Mouse (Mus musculus) liver, adult 2 months (tissue): Measurements from ENCODE around the gene Lmnb2. TPM values are rescaled to one million over a fixed set of nuclear protein-coding genes. Genes with fewer than 3 reads are reported as not detected.

Source experiments
- DNase-seq: peaks from one replicate; pipeline ENCODE4 v3.0.0-alpha.2; 2011; ENCODE audit warnings: low read depth, low spot score; ENCODE audit errors: extremely low read depth
- H3K27ac ChIP-seq: fragments of 200-500 bp; replicated peaks from 2 replicates; pipeline ENCODE4 v1.5.1; 2012; ENCODE audit warnings: low read depth, mild to moderate bottlenecking, control low read depth, inconsistent platforms, low read length; ENCODE audit not compliant: insufficient read depth
- H3K27me3 ChIP-seq: fragments of 200-500 bp; 2 replicates; pipeline ENCODE4 v1.6.1; 2012; ENCODE audit warnings: mild to moderate bottlenecking, moderate library complexity, low read length, inconsistent platforms; ENCODE audit not compliant: control insufficient read depth, insufficient read depth
- H3K36me3 ChIP-seq: fragments of 200-500 bp; 2 replicates; pipeline ENCODE4 v1.6.1; 2012; ENCODE audit warnings: low read length, inconsistent platforms; ENCODE audit not compliant: control insufficient read depth, insufficient read depth
- H3K4me1 ChIP-seq: fragments of 200-500 bp; 2 replicates; pipeline ENCODE4 v1.6.1; 2011; ENCODE audit warnings: low read length; ENCODE audit not compliant: control insufficient read depth, insufficient read depth
- H3K4me3 ChIP-seq: fragments of 200-500 bp; 2 replicates; pipeline ENCODE4 v1.5.1; 2011; ENCODE audit warnings: low read depth, mild to moderate bottlenecking, control low read depth, low read length, moderate library complexity; ENCODE audit not compliant: insufficient read depth
- H3K79me2 ChIP-seq: fragments of 200-500 bp; 2 replicates; pipeline ENCODE4 v1.6.1; 2012; ENCODE audit warnings: inconsistent platforms, mild to moderate bottlenecking, low read length, moderate library complexity; ENCODE audit not compliant: control insufficient read depth, insufficient read depth
- H3K9ac ChIP-seq: fragments of 200-500 bp; 2 replicates; pipeline ENCODE4 v1.6.1; 2012; ENCODE audit warnings: low read depth, mild to moderate bottlenecking, control low read depth, inconsistent platforms, low read length
- CTCF ChIP-seq: fragments of 200-500 bp; IDR thresholded peaks from 2 replicates; pipeline ENCODE4 v1.5.1; 2011; ENCODE audit warnings: low read depth, low read length, control low read depth
- POLR2A ChIP-seq: fragments of 200-500 bp; IDR thresholded peaks from 2 replicates; pipeline ENCODE4 v1.6.1; 2011; ENCODE audit warnings: low read length, control low read depth; ENCODE audit not compliant: insufficient read depth; ENCODE audit errors: extremely low read depth
- WGBS: fragments of 180-500 bp; shearing (Covaris S2); methylation state at CpG from one replicate; pipeline ENCODE4 v1.1.7; 2018; 5-methylcytosine and 5-hydroxymethylcytosine counted together
- polyA plus RNA-seq: library from polyadenylated mRNA; depleted of rRNA; stranded (reverse); fragments of >200 nt; gene quantifications from 2 replicates; pipeline ENCODE4 v1.2.3, GENCODE M21; 2012
- total RNA-seq: library from RNA; depleted of rRNA; stranded (reverse); fragments of >200 nt; gene quantifications from 2 replicates; pipeline ENCODE4 v1.2.3, GENCODE M21; 2014

Gene Lmnb2
- total and polyA plus RNA-seq, 2 experiments = 3.3 to 6.6 TPM

DNA sequence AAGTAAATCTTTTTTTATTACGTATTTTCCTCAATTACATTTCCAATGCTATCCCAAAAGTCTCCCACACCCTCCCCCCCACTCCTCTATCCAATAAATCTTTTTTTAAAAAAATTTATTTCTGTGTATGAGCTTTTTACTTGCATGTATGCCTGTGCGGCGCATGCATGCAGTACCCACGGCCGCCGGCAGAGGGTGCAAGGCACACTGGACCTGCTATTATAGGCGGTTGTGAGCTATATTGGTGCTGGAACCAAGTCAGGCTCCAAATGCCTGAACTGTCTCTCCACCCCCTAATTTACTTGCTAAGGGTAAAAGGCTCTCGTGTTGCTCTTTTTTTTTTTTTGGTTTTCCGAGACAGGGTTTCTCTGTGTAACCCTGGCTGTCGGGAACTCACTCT is 36.7 kb downstream of the Lmnb2 start:
- no peak overlapping the region for H3K9ac ChIP-seq
- WGBS = 34% methylated on average over 10 of the region's 10 CpGs
- TF ChIP-seq CTCF = peak; percentile 93
- no peak for TF ChIP-seq POLR2A
- H3K27ac ChIP-seq = no peak overlapping the region
- peak; percentile 37 for DNase-seq
- no peak overlapping the region for H3K4me3 ChIP-seq
- H3K79me2 ChIP-seq = no peaks in the 10 kb centered on the region
- H3K36me3 ChIP-seq = no peaks in the 10 kb centered on the region
- no peaks in the 10 kb centered on the region for H3K4me1 ChIP-seq
- no peaks in the 10 kb centered on the region for H3K27me3 ChIP-seq

DNA sequence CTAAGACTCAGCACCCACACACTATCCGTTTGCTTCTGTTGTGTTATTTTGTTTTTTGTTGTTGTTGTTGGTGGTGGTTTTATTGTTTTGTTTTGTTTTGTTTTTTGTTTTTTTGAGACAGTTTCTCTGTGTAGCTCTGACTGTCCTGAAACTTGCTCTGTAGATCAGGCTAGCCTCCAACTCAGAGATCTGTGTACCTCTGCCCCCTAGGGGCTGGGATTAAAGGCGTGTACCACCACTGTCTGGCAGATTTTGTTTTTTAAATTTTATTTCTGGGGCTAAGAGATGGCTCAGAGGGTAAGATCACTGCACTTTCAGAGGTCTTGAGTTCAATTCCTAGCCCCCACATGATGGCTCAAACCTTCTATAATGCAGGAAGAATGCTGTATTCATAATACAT is 37.1 kb downstream of the Lmnb2 start:
- H3K4me3 ChIP-seq = no peak overlapping the region
- H3K36me3 ChIP-seq = no peaks in the 10 kb centered on the region
- no peak for DNase-seq
- no peaks in the 10 kb centered on the region for H3K79me2 ChIP-seq
- TF ChIP-seq CTCF (peak; percentile 7; the same call in 1 of the 2 replicates), POLR2A (no peak)
- H3K9ac ChIP-seq = no peak overlapping the region
- no peak overlapping the region for H3K27ac ChIP-seq
- 75% methylated on average over 2 of the region's 2 CpGs for WGBS
- H3K27me3 ChIP-seq = no peaks in the 10 kb centered on the region
- H3K4me1 ChIP-seq = no peaks in the 10 kb centered on the region

DNA sequence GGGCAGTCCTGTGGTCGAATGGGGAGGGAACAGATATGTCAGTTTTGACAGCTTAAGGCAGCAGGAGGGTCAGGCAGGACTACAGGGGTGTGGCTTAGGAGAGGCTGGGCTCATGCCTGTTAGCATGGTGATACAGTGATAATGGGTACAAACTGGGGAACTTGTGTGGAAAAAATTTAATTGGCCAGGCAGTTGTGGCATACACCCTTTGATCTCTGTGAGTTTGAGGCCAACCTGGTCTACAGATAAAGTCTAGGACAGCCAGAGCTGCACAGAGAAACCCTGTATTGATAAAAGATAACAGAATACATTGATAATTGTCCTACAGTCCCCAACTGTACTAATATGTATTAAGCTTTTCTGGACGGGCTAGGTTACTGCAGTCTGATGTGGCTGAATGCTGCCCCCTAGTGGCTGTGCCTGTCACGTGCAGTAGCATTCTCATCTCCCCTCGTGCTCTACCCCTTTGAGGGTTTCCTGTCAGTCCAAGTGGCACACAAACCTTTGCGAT is 37.9 kb downstream of the Lmnb2 start:
- H3K27ac ChIP-seq = no peak overlapping the region
- no peaks in the 10 kb centered on the region for H3K36me3 ChIP-seq
- H3K4me1 ChIP-seq = no peaks in the 10 kb centered on the region
- 15% methylated on average over 5 of the region's 5 CpGs for WGBS
- peak; percentile 45 for DNase-seq
- H3K27me3 ChIP-seq = no peaks in the 10 kb centered on the region
- H3K9ac ChIP-seq = no peak overlapping the region
- TF ChIP-seq CTCF = peak; percentile 97
- TF ChIP-seq POLR2A = no peak
- H3K79me2 ChIP-seq = no peaks in the 10 kb centered on the region
- no peak overlapping the region for H3K4me3 ChIP-seq

DNA sequence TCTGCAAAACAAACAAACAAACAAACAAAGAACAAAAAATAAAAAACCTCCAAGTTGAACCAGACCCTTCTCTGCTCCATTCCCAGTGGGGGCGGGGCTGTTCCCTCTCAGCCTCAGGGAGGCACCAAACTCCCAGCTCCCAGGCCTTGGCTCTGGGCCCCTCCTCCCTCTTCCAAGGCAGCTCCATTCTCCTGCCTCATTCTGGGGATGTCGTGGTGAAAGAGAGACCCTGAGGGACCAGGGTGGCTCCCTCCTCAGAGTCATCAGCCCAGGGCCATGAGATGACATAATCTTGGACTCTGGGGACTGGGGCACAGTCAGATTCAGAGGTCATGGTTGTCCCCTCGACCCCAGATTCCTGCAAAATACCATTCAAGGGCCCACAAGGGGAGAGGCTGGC is 41.5 kb downstream of the Lmnb2 start:
- Histone ChIP-seq H3K9ac (no peak overlapping the region), H3K4me3 (no peak overlapping the region), H3K79me2 (no peaks in the 10 kb centered on the region), H3K36me3 (no peaks in the 10 kb centered on the region), H3K27me3 (no peaks in the 10 kb centered on the region), H3K27ac (no peak overlapping the region), H3K4me1 (no peaks in the 10 kb centered on the region)
- TF ChIP-seq CTCF (no peak), POLR2A (no peak)
- 39% methylated on average over 3 of the region's 3 CpGs for WGBS
- no peak for DNase-seq

DNA sequence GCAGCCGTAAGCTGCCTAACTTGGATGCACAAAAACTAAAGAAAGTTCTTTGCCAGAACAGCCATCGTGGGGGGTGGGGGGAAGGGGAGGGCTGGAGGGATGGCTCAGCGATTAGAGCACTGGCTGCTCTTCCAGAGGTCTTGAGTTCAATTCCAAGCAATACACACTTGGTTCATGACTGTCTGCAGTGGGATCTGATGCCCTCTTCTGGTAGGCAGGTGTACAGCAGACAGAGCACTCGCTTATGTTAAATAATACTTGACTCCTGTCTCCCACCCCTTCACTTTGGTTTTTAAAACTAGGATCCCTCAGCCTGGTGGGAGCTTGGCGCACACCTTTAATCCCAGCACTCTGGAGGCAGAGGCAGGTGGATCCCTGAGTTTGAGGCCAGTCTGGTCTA is 42.0 kb downstream of the Lmnb2 start:
- Histone ChIP-seq H3K4me1 (no peaks in the 10 kb centered on the region), H3K79me2 (no peaks in the 10 kb centered on the region), H3K27ac (no peak overlapping the region), H3K27me3 (no peaks in the 10 kb centered on the region), H3K4me3 (no peak overlapping the region), H3K36me3 (no peaks in the 10 kb centered on the region), H3K9ac (no peak overlapping the region)
- DNase-seq = peak; percentile 53
- WGBS = 25% methylated on average over 5 of the region's 5 CpGs
- TF ChIP-seq POLR2A (no peak), CTCF (peak; percentile 74)

DNA sequence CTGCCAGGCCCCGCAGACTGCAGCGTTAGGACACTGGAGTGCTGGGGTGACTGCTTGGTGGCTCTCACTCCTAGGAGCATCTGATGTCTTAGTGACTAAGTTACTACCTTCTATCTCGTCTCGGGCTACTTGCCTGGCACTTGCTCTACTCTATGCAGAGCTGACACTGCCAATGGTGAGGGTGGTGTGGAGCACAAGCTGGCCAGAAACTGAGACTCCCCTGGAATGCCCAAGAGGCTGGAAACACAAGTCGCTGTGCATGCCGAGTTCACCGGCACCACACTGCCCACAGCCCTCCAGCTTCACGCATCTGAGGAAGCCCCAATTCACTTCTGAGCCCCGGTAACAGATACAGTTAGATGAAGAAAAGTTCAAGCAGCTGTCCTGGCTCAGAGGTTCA is 44.0 kb downstream of the Lmnb2 start:
- TF ChIP-seq POLR2A (no peak), CTCF (no peak)
- Histone ChIP-seq H3K79me2 (no peaks in the 10 kb centered on the region), H3K36me3 (no peaks in the 10 kb centered on the region), H3K4me1 (peaks cover 5% of the 10 kb centered on the region), H3K9ac (no peak overlapping the region), H3K27ac (no peak overlapping the region), H3K4me3 (no peak overlapping the region), H3K27me3 (no peaks in the 10 kb centered on the region)
- DNase-seq = no peak
- 86% methylated on average over 9 of the region's 9 CpGs for WGBS
